Mouse (Mus musculus) myocyte (in vitro differentiated cells): ENCODE results near the gene Hoxc6. TPM values are rescaled to one million over a fixed set of nuclear protein-coding genes. Genes with fewer than 3 reads are reported as not detected.

Experiments used
- H3K27me3 ChIP-seq: one replicate; pipeline ENCODE4 v1.6.1; 2011; ENCODE audit not compliant: control insufficient read depth, insufficient read depth, insufficient read length
- H3K36me3 ChIP-seq: one replicate; pipeline ENCODE4 v1.6.1; 2011; ENCODE audit not compliant: control insufficient read depth, insufficient read depth
- H3K4me2 ChIP-seq: one replicate; pipeline ENCODE4 v1.6.1; 2011; ENCODE audit warnings: low read depth, control low read depth
- H3K4me3 ChIP-seq: one replicate; pipeline ENCODE4 v1.5.1; 2011; ENCODE audit warnings: mild to moderate bottlenecking, control low read depth, moderate library complexity
- H3K79me2 ChIP-seq: one replicate; pipeline ENCODE4 v1.6.1; 2011; ENCODE audit not compliant: control insufficient read depth, insufficient read depth
- H3ac ChIP-seq: one replicate; pipeline ENCODE4 v1.6.1; 2011; ENCODE audit not compliant: control insufficient read depth, insufficient read length
- CEBPB ChIP-seq: IDR thresholded peaks from 2 replicates; pipeline ENCODE4 v1.6.1; 2011; ENCODE audit warnings: mild to moderate bottlenecking, moderate library complexity; ENCODE audit not compliant: poor library complexity, insufficient read depth, severe bottlenecking
- E2F4 ChIP-seq: IDR thresholded peaks from one replicate; pipeline ENCODE4 v1.6.1; 2011; ENCODE audit warnings: mild to moderate bottlenecking, control low read depth, moderate library complexity; ENCODE audit not compliant: insufficient read depth
- MAX ChIP-seq: IDR thresholded peaks from one replicate; pipeline ENCODE4 v1.6.1; 2011; ENCODE audit warnings: low read depth, mild to moderate bottlenecking, control low read depth
- MYOD1 ChIP-seq, 3 experiments: IDR thresholded peaks; one replicate each; pipeline ENCODE4 v1.6.1; 2011; ENCODE audit warnings: control low read depth in 2 of 3, low read depth in 2 of 3, mild to moderate bottlenecking in 2 of 3, moderate library complexity in 1 of 3; ENCODE audit not compliant: insufficient read length in 2 of 3, control insufficient read depth in 1 of 3
- MYOG ChIP-seq, 3 experiments: IDR thresholded peaks; one replicate each; pipeline ENCODE4 v1.6.1; 2011; ENCODE audit warnings: control low read depth in 2 of 3, low read depth in 2 of 3, mild to moderate bottlenecking in 2 of 3; ENCODE audit not compliant: insufficient read length in 2 of 3, control insufficient read depth in 1 of 3, insufficient read depth in 1 of 3
- POLR2A ChIP-seq: IDR thresholded peaks from one replicate; pipeline ENCODE4 v1.6.1; 2011; ENCODE audit warnings: low read depth, mild to moderate bottlenecking, control low read depth, moderate library complexity; ENCODE audit not compliant: insufficient read length
- POLR2AphosphoS2 ChIP-seq: IDR thresholded peaks from one replicate; pipeline ENCODE4 v1.6.1; 2011; ENCODE audit warnings: low read depth, control low read depth; ENCODE audit not compliant: insufficient read length
- REST ChIP-seq: IDR thresholded peaks from one replicate; pipeline ENCODE4 v1.6.1; 2011; ENCODE audit warnings: mild to moderate bottlenecking, control low read depth, moderate library complexity; ENCODE audit not compliant: insufficient read depth, insufficient read length
- SRF ChIP-seq: IDR thresholded peaks from one replicate; pipeline ENCODE4 v1.6.1; 2011; ENCODE audit warnings: low read depth; ENCODE audit not compliant: control insufficient read depth, insufficient read length
- TCF12 ChIP-seq: IDR thresholded peaks from one replicate; pipeline ENCODE4 v1.6.1; 2011; ENCODE audit warnings: mild to moderate bottlenecking, control low read depth; ENCODE audit not compliant: poor library complexity, insufficient read depth, severe bottlenecking
- TCF3 ChIP-seq: IDR thresholded peaks from one replicate; pipeline ENCODE4 v1.6.1; 2011; ENCODE audit warnings: low read depth, control low read depth; ENCODE audit not compliant: insufficient read length
- USF1 ChIP-seq: IDR thresholded peaks from one replicate; pipeline ENCODE4 v1.6.1; 2011; ENCODE audit warnings: low read depth, mild to moderate bottlenecking, control low read depth, moderate library complexity
- polyA plus RNA-seq: library from polyadenylated mRNA; unstranded; fragments of >200 nt; fragmentation: generic; extraction: Trizol; gene quantifications from one replicate; pipeline ENCODE4 v1.2.1, GENCODE M21; 2012; ENCODE audit warnings: missing spikeins

The Hoxc6 gene
- polyA plus RNA-seq, 1 experiment = 14.0 TPM

DNA sequence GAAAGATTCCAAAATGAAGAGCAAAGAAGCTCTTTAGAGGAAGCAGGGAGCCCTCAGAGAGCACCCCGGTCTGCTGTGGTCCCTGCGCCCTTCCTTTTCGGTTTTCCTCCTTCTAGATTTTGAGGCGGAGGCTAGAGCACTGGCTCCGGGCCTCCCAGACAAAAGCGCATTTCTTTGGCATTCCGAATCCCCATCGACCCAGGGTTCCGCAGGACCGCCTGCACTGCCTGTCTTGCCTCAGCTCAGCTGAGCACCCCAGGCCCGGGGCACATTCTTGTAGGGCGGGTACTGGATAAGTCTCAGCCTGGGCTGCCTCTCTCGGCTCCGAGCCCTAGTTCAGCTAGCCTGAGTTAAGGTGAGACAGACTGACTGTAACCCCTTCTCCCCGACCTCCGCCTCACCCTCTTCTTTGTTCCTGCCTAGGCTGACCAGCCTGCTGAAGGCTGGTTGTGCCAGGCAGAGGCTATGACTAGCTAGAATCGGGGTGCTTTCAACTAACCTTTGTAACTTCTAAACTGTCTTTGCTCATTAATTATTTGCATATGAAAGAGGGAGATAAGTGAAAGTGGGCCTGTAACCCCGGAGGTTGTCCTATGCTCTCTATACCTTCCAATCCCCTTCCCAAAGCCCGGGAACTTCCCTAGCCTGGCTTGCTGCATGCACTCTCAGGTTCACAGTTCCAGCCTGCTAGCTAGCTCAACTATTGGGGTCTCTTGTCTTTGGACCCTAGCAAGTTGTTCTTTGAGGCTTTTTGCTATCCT, 17.5 kb downstream of the Hoxc6 start:
- no peaks in the 10 kb centered on the region for H3K36me3 ChIP-seq
- no peak overlapping the region for H3K4me3 ChIP-seq
- H3K79me2 ChIP-seq = no peaks in the 10 kb centered on the region
- no peak for TF ChIP-seq SRF
- no peak for TF ChIP-seq REST
- TF ChIP-seq POLR2A = no peak
- TF ChIP-seq MAX = no peak
- no peak for TF ChIP-seq TCF12
- TF ChIP-seq POLR2AphosphoS2 = no peak
- TF ChIP-seq MYOD1 (IDR thresholded peaks at IDR 0.05; ENCODE audit: control insufficient read depth in 1 of 3, insufficient read length in 2 of 3, low read depth in 2 of 3) = no peak
- no peaks in the 10 kb centered on the region for H3K27me3 ChIP-seq
- H3ac ChIP-seq = no peak overlapping the region
- no peak overlapping the region for H3K4me2 ChIP-seq

DNA sequence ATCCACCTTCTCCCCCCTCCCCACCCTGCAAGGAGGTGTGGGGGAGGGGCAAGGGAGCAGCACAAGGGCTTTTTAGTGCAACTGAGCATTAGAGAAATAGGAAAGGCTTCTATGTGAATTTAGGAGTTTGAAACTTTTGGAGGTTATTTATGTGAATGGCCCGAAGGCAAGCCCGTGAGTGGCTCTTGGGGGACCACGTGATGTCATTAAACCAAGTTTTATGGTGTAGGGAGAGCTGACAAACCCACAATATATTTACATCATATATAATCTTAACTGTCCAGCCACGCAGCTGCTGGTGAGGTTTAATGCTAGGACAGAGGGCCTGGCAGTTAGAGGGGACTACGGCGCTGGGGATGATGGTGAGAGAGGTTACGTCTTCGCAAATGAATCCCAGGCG, 20.6 kb downstream of the Hoxc6 start, which contains the start of gene Hoxc4:
Gene Hoxc4 (plus strand): TSS at position 299 of the 400 bp plus-strand sequence.
- H3K36me3 ChIP-seq = no peaks in the 10 kb centered on the region
- no peak within 1 kb of the TSS for H3K4me3 ChIP-seq
- H3ac ChIP-seq = no peak within 1 kb of the TSS
- H3K27me3 ChIP-seq = no peaks in the 10 kb centered on the region
- no peak within 1 kb of the TSS for H3K4me2 ChIP-seq
- H3K79me2 ChIP-seq = no peaks in the 10 kb centered on the region
- TF ChIP-seq USF1 (no peak), MYOD1 (IDR thresholded peaks at IDR 0.05; ENCODE audit: control insufficient read depth in 1 of 3, insufficient read length in 2 of 3, low read depth in 2 of 3) (no peak), TCF3 (no peak), CEBPB (no peak), POLR2A (no peak), E2F4 (no peak), MYOG (IDR thresholded peaks at IDR 0.05; ENCODE audit: control insufficient read depth in 1 of 3, insufficient read depth in 1 of 3, insufficient read length in 2 of 3, low read depth in 2 of 3) (no peak), SRF (no peak), REST (no peak), MAX (no peak), POLR2AphosphoS2 (no peak), TCF12 (no peak)

DNA sequence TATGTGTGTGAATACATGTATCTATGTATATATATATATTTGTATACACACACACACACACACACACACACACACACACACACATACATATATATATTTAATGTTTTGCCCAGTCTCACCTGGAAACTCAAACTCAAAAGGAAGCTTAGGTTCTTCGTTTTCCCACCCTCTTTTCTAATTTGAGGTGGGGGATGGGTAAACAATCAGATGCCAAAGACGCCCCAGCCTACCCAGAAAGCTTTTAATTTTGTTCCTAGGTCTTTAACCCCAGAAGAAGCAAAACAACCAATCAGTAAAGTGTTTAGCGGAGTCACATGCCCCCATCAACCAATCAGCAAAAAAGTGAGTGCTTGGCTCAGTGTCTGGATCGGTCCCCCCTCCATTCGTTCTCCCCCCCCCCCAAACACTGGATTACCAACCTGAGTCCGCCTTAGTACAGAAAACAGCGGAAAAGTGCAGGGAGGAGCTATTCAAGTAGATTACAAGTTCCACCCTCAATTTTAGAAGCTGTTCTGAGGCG, 22.9 kb downstream of the Hoxc6 start:
- Histone ChIP-seq H3K4me2 (no peak overlapping the region), H3K27me3 (no peaks in the 10 kb centered on the region), H3K4me3 (no peak overlapping the region), H3K36me3 (no peaks in the 10 kb centered on the region), H3ac (no peak overlapping the region), H3K79me2 (no peaks in the 10 kb centered on the region)
- TF ChIP-seq POLR2AphosphoS2 (no peak), MAX (no peak), USF1 (peak; percentile 63)

DNA sequence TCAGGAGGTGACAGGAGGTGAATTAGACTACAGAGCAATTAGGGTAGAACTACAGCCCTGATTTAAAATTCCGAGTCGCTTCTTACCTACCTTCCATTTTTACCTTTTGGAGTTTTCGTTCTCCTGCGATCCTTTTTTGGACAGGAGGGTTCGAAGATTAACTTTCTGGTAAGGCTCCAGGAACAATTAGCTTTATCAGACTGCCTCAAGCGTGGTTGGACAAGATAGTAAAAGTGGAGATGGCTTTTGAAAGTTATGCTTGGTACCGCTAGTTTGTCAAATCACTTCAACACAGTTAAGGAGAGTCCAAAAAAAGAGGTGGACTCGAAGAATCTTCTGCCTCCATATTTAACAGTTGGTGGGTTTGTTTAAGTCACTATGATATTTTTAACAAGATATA, 23.5 kb downstream of the Hoxc6 start:
- Histone ChIP-seq H3K4me3 (no peak overlapping the region), H3K27me3 (no peaks in the 10 kb centered on the region), H3K4me2 (no peak overlapping the region), H3K36me3 (no peaks in the 10 kb centered on the region), H3ac (no peak overlapping the region), H3K79me2 (no peaks in the 10 kb centered on the region)
- TF ChIP-seq MYOG (IDR thresholded peaks at IDR 0.05; ENCODE audit: control insufficient read depth in 1 of 3, insufficient read depth in 1 of 3, insufficient read length in 2 of 3, low read depth in 2 of 3) (no peak), USF1 (no peak), E2F4 (no peak), TCF12 (no peak)

DNA sequence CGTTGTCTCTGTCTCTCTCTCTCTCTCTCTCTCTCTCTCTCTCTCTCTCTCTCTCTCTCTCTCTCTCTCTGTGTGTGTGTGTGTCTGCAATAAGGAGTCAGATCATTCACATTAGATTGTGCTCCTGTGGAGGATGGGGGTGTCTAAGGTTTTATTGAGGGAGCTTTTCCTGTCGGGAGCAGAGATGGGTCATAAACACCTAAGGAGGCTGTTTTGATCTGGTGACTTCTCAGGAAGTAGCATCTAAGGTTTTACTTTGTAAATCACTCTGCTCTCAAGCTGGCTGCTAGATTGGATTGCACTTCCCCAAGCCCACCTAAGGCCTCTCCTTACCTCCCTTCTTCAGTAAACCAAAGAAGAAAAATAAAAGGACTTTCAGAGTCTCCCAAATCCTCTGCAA, 26.1 kb downstream of the Hoxc6 start:
- H3ac ChIP-seq = no peak overlapping the region
- H3K36me3 ChIP-seq = no peaks in the 10 kb centered on the region
- H3K4me2 ChIP-seq = no peak overlapping the region
- no peaks in the 10 kb centered on the region for H3K27me3 ChIP-seq
- H3K79me2 ChIP-seq = no peaks in the 10 kb centered on the region
- H3K4me3 ChIP-seq = no peak overlapping the region
- TF ChIP-seq USF1 = no peak
- no peak for TF ChIP-seq CEBPB
- TF ChIP-seq REST = no peak
